Mouse (Mus musculus) liver, embryonic 12.5 days (tissue): ENCODE measurements around the gene Sept9. TPM values are rescaled to one million over a fixed set of nuclear protein-coding genes. Genes with fewer than 3 reads are reported as not detected.
A peak's percentile ranks its signal among the peaks of the same experiment; 100 is the strongest.

Source experiments
- ATAC-seq: fragments of 200-750 bp; cut with Nextera tagmentation; 2 replicates; pipeline ENCODE4 v1.8.0; 2017; ENCODE audit warnings: moderate number of reproducible peaks, mild to moderate bottlenecking, moderate library complexity
- H3K27ac ChIP-seq: fragments of 300-500 bp; sonication (generic); 2 replicates; pipeline ENCODE4 v1.5.1; 2016; ENCODE audit warnings: mild to moderate bottlenecking
- H3K27me3 ChIP-seq: fragments of 300-500 bp; sonication (generic); replicated peaks from 2 replicates; pipeline ENCODE4 v1.6.1; 2016; ENCODE audit warnings: mild to moderate bottlenecking, moderate library complexity
- H3K36me3 ChIP-seq: fragments of 300-500 bp; sonication (generic); 2 replicates; pipeline ENCODE4 v1.6.1; 2016; ENCODE audit warnings: mild to moderate bottlenecking, moderate library complexity
- H3K4me1 ChIP-seq: fragments of 300-500 bp; sonication (generic); 2 replicates; pipeline ENCODE4 v1.6.1; 2016
- H3K4me2 ChIP-seq: fragments of 300-500 bp; sonication (generic); 2 replicates; pipeline ENCODE4 v1.6.1; 2016; ENCODE audit warnings: mild to moderate bottlenecking, moderate library complexity
- H3K4me3 ChIP-seq: fragments of 300-500 bp; sonication (generic); 2 replicates; pipeline ENCODE4 v1.5.1; 2016; ENCODE audit warnings: mild to moderate bottlenecking, moderate library complexity
- H3K9ac ChIP-seq: fragments of 300-500 bp; sonication (generic); 2 replicates; pipeline ENCODE4 v1.6.1; 2016; ENCODE audit warnings: mild to moderate bottlenecking, moderate library complexity
- H3K9me3 ChIP-seq: fragments of 300-500 bp; sonication (generic); replicated peaks from 2 replicates; pipeline ENCODE4 v1.6.1; 2016; ENCODE audit warnings: mild to moderate bottlenecking, moderate library complexity
- WGBS: fragments of 180-500 bp; shearing (Covaris S2); methylation state at CpG from one replicate; pipeline ENCODE4 v1.1.7; 2016; ENCODE audit not compliant: insufficient replicate concordance; 5-methylcytosine and 5-hydroxymethylcytosine counted together
- polyA plus RNA-seq: library from polyadenylated mRNA; unstranded; fragments of >200 nt; fragmentation: Nextera tagmentation; extraction: Ambion mirVana; gene quantifications from 2 replicates; pipeline ENCODE4 v1.2.1, GENCODE M21; 2016

The Sept9 gene
- polyA plus RNA-seq, 1 experiment from 2014 or later, result 72.0 TPM

GRCm38 (mm10) chr11:117263096-117263808 lies 63.8 kb downstream of the Sept9 start:
- peaks cover 44% of the 10 kb centered on the region for H3K4me1 ChIP-seq
- no peak overlapping the region for H3K27ac ChIP-seq
- ATAC-seq, result no peak

GRCm38 (mm10) chr11:117264162-117265021 lies 64.9 kb downstream of the Sept9 start:
- H3K36me3 ChIP-seq, result no peaks in the 10 kb centered on the region
- 0 out of 2 replicates have a peak overlapping the region, but pooled peaks have one; percentile 45 for H3K27ac ChIP-seq
- H3K4me2 ChIP-seq, result no peak overlapping the region
- 65% methylated on average over 13 of the region's 13 CpGs for WGBS
- no peaks in the 10 kb centered on the region for H3K9me3 ChIP-seq
- no peak overlapping the region for H3K4me3 ChIP-seq
- H3K4me1 ChIP-seq, result peaks cover 52% of the 10 kb centered on the region
- no peak overlapping the region for H3K9ac ChIP-seq
- no peak for ATAC-seq
- peaks cover 52% of the 10 kb centered on the region for H3K27me3 ChIP-seq

More at GRCm38 (mm10) chr11:117263096-117263808, 63.8 kb downstream of the Sept9 start:
- Histone ChIP-seq H3K4me2 (no peak overlapping the region), H3K27me3 (peaks cover 43% of the 10 kb centered on the region), H3K36me3 (no peaks in the 10 kb centered on the region), H3K9ac (no peak overlapping the region), H3K4me3 (no peak overlapping the region), H3K9me3 (no peaks in the 10 kb centered on the region)
- WGBS, result 45% methylated on average over 9 of the region's 9 CpGs

- Histone ChIP-seq H3K4me1 (peaks cover 57% of the 10 kb centered on the region), H3K36me3 (no peaks in the 10 kb centered on the region), H3K27me3 (peaks cover 52% of the 10 kb centered on the region), H3K27ac (peak overlapping the region; percentile 45), H3K9me3 (no peaks in the 10 kb centered on the region), H3K9ac (no peak overlapping the region), H3K4me3 (peak overlapping the region; percentile 59), H3K4me2 (peak overlapping the region; percentile 60)
- ATAC-seq, result peak; percentile 38
- WGBS, result 3% methylated on average over 18 of the region's 18 CpGs
Observed at GRCm38 (mm10) chr11:117265270-117265980, 66.0 kb downstream of the Sept9 start.

GRCm38 (mm10) chr11:117265981-117266905 lies 66.8 kb downstream of the Sept9 start:
- Histone ChIP-seq H3K4me1 (peaks cover 62% of the 10 kb centered on the region), H3K27ac (peak overlapping the region; percentile 45), H3K9ac (peak overlapping the region; percentile 45), H3K4me3 (peak overlapping the region; percentile 59), H3K4me2 (peak overlapping the region; percentile 60), H3K36me3 (no peaks in the 10 kb centered on the region), H3K27me3 (peaks cover 52% of the 10 kb centered on the region), H3K9me3 (no peaks in the 10 kb centered on the region)
- WGBS, result under 1% methylated on average over 67 of the region's 69 CpGs
- peak; percentile 65 for ATAC-seq

- Histone ChIP-seq H3K4me2 (peak overlapping the region; percentile 60), H3K27me3 (peaks cover 52% of the 10 kb centered on the region), H3K9me3 (no peaks in the 10 kb centered on the region), H3K4me3 (peak overlapping the region; percentile 59), H3K9ac (peak overlapping the region; percentile 45), H3K36me3 (no peaks in the 10 kb centered on the region), H3K4me1 (peaks cover 66% of the 10 kb centered on the region), H3K27ac (peak overlapping the region; percentile 45)
- 0 out of 2 replicates have a peak, but pooled peaks have one; percentile 31 for ATAC-seq
- WGBS, result 0% methylated on average over 37 of the region's 37 CpGs
Observed at GRCm38 (mm10) chr11:117266906-117267721, 67.7 kb downstream of the Sept9 start.

- peak overlapping the region; percentile 59 for H3K4me3 ChIP-seq
- no peak overlapping the region for H3K9ac ChIP-seq
- H3K27ac ChIP-seq, result no peak overlapping the region
Observed at GRCm38 (mm10) chr11:117267828-117268227, 68.4 kb downstream of the Sept9 start.

GRCm38 (mm10) chr11:117268304-117268956 lies 69.0 kb downstream of the Sept9 start:
- H3K4me1 ChIP-seq, result peaks cover 64% of the 10 kb centered on the region
- 53% methylated on average over 10 of the region's 10 CpGs for WGBS

More at GRCm38 (mm10) chr11:117267828-117268227, 68.4 kb downstream of the Sept9 start:
- peak overlapping the region; percentile 60 for H3K4me2 ChIP-seq
- no peak for ATAC-seq
- no peaks in the 10 kb centered on the region for H3K36me3 ChIP-seq
- peaks cover 66% of the 10 kb centered on the region for H3K4me1 ChIP-seq
- no peaks in the 10 kb centered on the region for H3K9me3 ChIP-seq
- H3K27me3 ChIP-seq, result peaks cover 52% of the 10 kb centered on the region
- WGBS, result 25% methylated on average over 4 of the region's 4 CpGs

GRCm38 (mm10) chr11:117269053-117269702 lies 69.7 kb downstream of the Sept9 start:
- Histone ChIP-seq H3K4me1 (peaks cover 66% of the 10 kb centered on the region), H3K27me3 (peaks cover 47% of the 10 kb centered on the region), H3K9me3 (no peaks in the 10 kb centered on the region), H3K36me3 (no peaks in the 10 kb centered on the region), H3K4me2 (no peak overlapping the region), H3K9ac (no peak overlapping the region), H3K27ac (no peak overlapping the region), H3K4me3 (no peak overlapping the region)
- ATAC-seq, result no peak
- WGBS, result 58% methylated on average over 8 of the region's 8 CpGs

More at GRCm38 (mm10) chr11:117268304-117268956, 69.0 kb downstream of the Sept9 start:
- no peak for ATAC-seq
- H3K9me3 ChIP-seq, result no peaks in the 10 kb centered on the region
- H3K36me3 ChIP-seq, result no peaks in the 10 kb centered on the region
- no peak overlapping the region for H3K27ac ChIP-seq
- H3K4me2 ChIP-seq, result peak overlapping the region; percentile 60
- peaks cover 51% of the 10 kb centered on the region for H3K27me3 ChIP-seq
- H3K4me3 ChIP-seq, result no peak overlapping the region
- no peak overlapping the region for H3K9ac ChIP-seq

GRCm38 (mm10) chr11:117269946-117270345 lies 70.5 kb downstream of the Sept9 start:
- H3K27ac ChIP-seq, result no peak overlapping the region
- peaks cover 69% of the 10 kb centered on the region for H3K4me1 ChIP-seq
- no peaks in the 10 kb centered on the region for H3K9me3 ChIP-seq
- no peak overlapping the region for H3K4me3 ChIP-seq
- H3K9ac ChIP-seq, result no peak overlapping the region
- WGBS, result 55% methylated on average over 6 of the region's 6 CpGs
- ATAC-seq, result no peak
- no peak overlapping the region for H3K4me2 ChIP-seq
- no peaks in the 10 kb centered on the region for H3K36me3 ChIP-seq
- H3K27me3 ChIP-seq, result peaks cover 41% of the 10 kb centered on the region
